Mouse (Mus musculus) heart, postnatal 0 days (tissue): Measurements from ENCODE around the gene Arhgef28. TPM values are rescaled to one million over a fixed set of nuclear protein-coding genes. Genes with fewer than 3 reads are reported as not detected.

Source experiments
- ATAC-seq: fragments of 200-750 bp; cut with Nextera tagmentation; 2 replicates; pipeline ENCODE4 v1.8.0; 2017; ENCODE audit warnings: low read depth, moderate number of reproducible peaks, moderate library complexity; ENCODE audit not compliant: insufficient read depth
- DNase-seq: peaks from one replicate; pipeline ENCODE4 v3.0.0-alpha.2; 2016; ENCODE audit warnings: low spot score
- H3K27ac ChIP-seq: fragments of 300-500 bp; sonication (generic); 2 replicates; pipeline ENCODE4 v1.5.1; 2014; ENCODE audit warnings: low read depth, mild to moderate bottlenecking
- H3K27me3 ChIP-seq: fragments of 300-500 bp; sonication (generic); 2 replicates; pipeline ENCODE4 v1.6.1; 2014; ENCODE audit warnings: low read length, mixed read lengths; ENCODE audit not compliant: control insufficient read depth, insufficient read depth
- H3K36me3 ChIP-seq: fragments of 300-500 bp; sonication (generic); replicated peaks from 2 replicates; pipeline ENCODE4 v1.6.1; 2014; ENCODE audit warnings: low read length, mixed read lengths; ENCODE audit not compliant: control insufficient read depth, insufficient read depth
- H3K4me1 ChIP-seq: fragments of 300-500 bp; sonication (generic); 2 replicates; pipeline ENCODE4 v1.6.1; 2014; ENCODE audit warnings: antibody characterized with exemption; ENCODE audit not compliant: control insufficient read depth, insufficient read depth
- H3K4me2 ChIP-seq: fragments of 300-500 bp; sonication (generic); 2 replicates; pipeline ENCODE4 v1.6.1; 2014; ENCODE audit warnings: low read depth, mild to moderate bottlenecking, low read length, moderate library complexity
- H3K4me3 ChIP-seq: fragments of 300-500 bp; sonication (generic); 2 replicates; pipeline ENCODE4 v1.5.1; 2014; ENCODE audit warnings: low read depth, low read length
- H3K9ac ChIP-seq: fragments of 300-500 bp; sonication (generic); replicated peaks from 2 replicates; pipeline ENCODE4 v1.6.1; 2014; ENCODE audit warnings: low read depth, low read length, mixed read lengths
- H3K9me3 ChIP-seq: fragments of 300-500 bp; sonication (generic); replicated peaks from 2 replicates; pipeline ENCODE4 v1.6.1; 2016; ENCODE audit warnings: low read length; ENCODE audit not compliant: control insufficient read depth
- CTCF ChIP-seq: IDR thresholded peaks from 2 replicates; pipeline ENCODE4 v1.5.1; 2016; ENCODE audit warnings: antibody characterized with exemption, control low read depth, low read depth
- EP300 ChIP-seq: IDR thresholded peaks from 2 replicates; pipeline ENCODE4 v1.6.1; 2016; ENCODE audit warnings: antibody characterized with exemption, low read depth
- WGBS: fragments of 180-500 bp; shearing (Covaris S2); extraction: QIAGEN DNeasy Blood & Tissue Kit; methylation state at CpG from one replicate; pipeline ENCODE4 v1.1.7; 2014; 5-methylcytosine and 5-hydroxymethylcytosine counted together
- polyA plus RNA-seq: library from polyadenylated mRNA; unstranded; fragments of >200 nt; fragmentation: Nextera tagmentation; extraction: Ambion mirVana; gene quantifications from 2 replicates; pipeline ENCODE4 v1.2.1, GENCODE M21; 2015
- total RNA-seq: library from RNA; depleted of rRNA; stranded (reverse); fragments of >200 nt; gene quantifications from 2 replicates; pipeline ENCODE4 v1.2.3, GENCODE M21; 2014; ENCODE audit warnings: low replicate concordance

Gene Arhgef28
- total and polyA plus RNA-seq, 2 experiments from 2014 or later = 6.9 to 10.5 TPM

GRCm38 (mm10) chr13:98138786-98139185, 67.5 kb downstream of the Arhgef28 start:
- no peaks in the 10 kb centered on the region for H3K4me1 ChIP-seq
- TF ChIP-seq EP300 = no peak
- TF ChIP-seq CTCF = no peak
- DNase-seq (no peak), ATAC-seq (no peak)
- no peak overlapping the region for H3K4me2 ChIP-seq
- WGBS = 59% methylated on average over 4 of the region's 4 CpGs
- H3K27me3 ChIP-seq = no peaks in the 10 kb centered on the region
- H3K9me3 ChIP-seq = no peaks in the 10 kb centered on the region
- no peak overlapping the region for H3K4me3 ChIP-seq
- H3K9ac ChIP-seq = no peak overlapping the region
- no peak overlapping the region for H3K27ac ChIP-seq
- no peaks in the 10 kb centered on the region for H3K36me3 ChIP-seq

GRCm38 (mm10) chr13:98135890-98136555, 70.2 kb downstream of the Arhgef28 start:
- Histone ChIP-seq H3K27ac (no peak overlapping the region), H3K9ac (no peak overlapping the region), H3K27me3 (no peaks in the 10 kb centered on the region), H3K36me3 (no peaks in the 10 kb centered on the region), H3K9me3 (no peaks in the 10 kb centered on the region), H3K4me2 (no peak overlapping the region), H3K4me1 (no peaks in the 10 kb centered on the region), H3K4me3 (no peak overlapping the region)
- ATAC-seq (no peak), DNase-seq (no peak)
- 55% methylated on average over 12 of the region's 12 CpGs for WGBS
- no peak for TF ChIP-seq EP300
- no peak for TF ChIP-seq CTCF

GRCm38 (mm10) chr13:98132951-98133350, 73.3 kb downstream of the Arhgef28 start:
- H3K4me1 ChIP-seq = no peaks in the 10 kb centered on the region
- WGBS = 67% methylated on average over 5 of the region's 5 CpGs
- H3K27me3 ChIP-seq = no peaks in the 10 kb centered on the region
- H3K4me3 ChIP-seq = no peak overlapping the region
- ATAC-seq (no peak), DNase-seq (no peak)
- H3K4me2 ChIP-seq = no peak overlapping the region
- H3K9ac ChIP-seq = no peak overlapping the region
- no peak overlapping the region for H3K27ac ChIP-seq
- TF ChIP-seq EP300 = no peak
- TF ChIP-seq CTCF = no peak
- no peaks in the 10 kb centered on the region for H3K36me3 ChIP-seq
- H3K9me3 ChIP-seq = no peaks in the 10 kb centered on the region

GRCm38 (mm10) chr13:98132264-98132663, 74.0 kb downstream of the Arhgef28 start:
- no peak for DNase-seq
- WGBS = 71% methylated on average over 6 of the region's 6 CpGs

GRCm38 (mm10) chr13:98125666-98126065, 80.6 kb downstream of the Arhgef28 start:
- Histone ChIP-seq H3K27me3 (no peaks in the 10 kb centered on the region), H3K9me3 (no peaks in the 10 kb centered on the region), H3K4me2 (0 out of 2 replicates have a peak overlapping the region, but pooled peaks have one; percentile 1), H3K36me3 (no peaks in the 10 kb centered on the region), H3K4me1 (peaks cover 13% of the 10 kb centered on the region; the same call in 1 of the 2 replicates), H3K4me3 (no peak overlapping the region), H3K9ac (no peak overlapping the region), H3K27ac (no peak overlapping the region)
- DNase-seq = no peak
- no peak for ATAC-seq
- WGBS = 44% methylated on average over 5 of the region's 5 CpGs
- no peak for TF ChIP-seq EP300
- TF ChIP-seq CTCF = no peak

More at GRCm38 (mm10) chr13:98132264-98132663, 74.0 kb downstream of the Arhgef28 start:
- ATAC-seq = no peak
- Histone ChIP-seq H3K36me3 (no peaks in the 10 kb centered on the region), H3K4me1 (no peaks in the 10 kb centered on the region), H3K4me3 (no peak overlapping the region), H3K27me3 (no peaks in the 10 kb centered on the region), H3K9me3 (no peaks in the 10 kb centered on the region), H3K27ac (no peak overlapping the region), H3K9ac (no peak overlapping the region), H3K4me2 (no peak overlapping the region)
- TF ChIP-seq EP300 = no peak
- no peak for TF ChIP-seq CTCF
